Mouse (Mus musculus): ENCODE results near the gene Olfr281. TPM values are rescaled to one million over a fixed set of nuclear protein-coding genes. Genes with fewer than 3 reads are reported as not detected.
"Not testable (repeated sequence)": the region's sequence is repeated elsewhere in the genome, so short reads cannot be mapped to it uniquely, and the experiment has no call there.

Olfr281 gene
- polyA plus RNA-seq, 1 experiment from 2014 or later, result not detected

DNA sequence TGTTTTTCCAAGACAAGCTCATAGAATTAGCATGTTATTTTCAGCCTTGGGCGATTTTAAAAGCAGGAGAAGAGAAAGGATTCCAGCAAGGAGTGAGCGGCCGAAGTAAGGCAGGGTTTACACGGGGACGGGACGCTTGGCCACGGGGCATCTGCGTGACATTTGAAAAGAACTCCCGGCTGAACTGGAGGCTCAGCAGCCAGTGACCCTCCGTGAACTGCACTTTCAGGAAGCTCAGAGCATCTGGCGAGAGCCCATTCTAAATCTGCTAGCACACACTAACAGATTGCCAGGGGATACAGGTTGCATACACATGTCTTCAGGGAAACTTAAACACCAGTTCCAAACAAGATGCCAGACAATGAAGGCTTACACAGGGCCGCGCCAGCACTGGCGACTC, 28.1 kb upstream of the Olfr281 start:
- no peaks in the 10 kb centered on the region for H3K36me3 ChIP-seq (ENCODE audit: control insufficient read depth, insufficient read depth)
- no peak overlapping the region for H3K27ac ChIP-seq (ENCODE audit: low read length)
- H3K4me2 ChIP-seq (ENCODE audit: low read depth, low read length), result no peak overlapping the region
- ATAC-seq (replicated peaks; ENCODE audit: extremely low read depth, insufficient read depth, low FRiP score), result no peak
- no peak overlapping the region for H3K9ac ChIP-seq (ENCODE audit: low read length)
- no peaks in the 10 kb centered on the region; the same call in 1 of the 2 replicates for H3K27me3 ChIP-seq (ENCODE audit: control insufficient read depth, insufficient read depth, low read length)
- no peak overlapping the region for H3K4me3 ChIP-seq (ENCODE audit: low read length)
- H3K9me3 ChIP-seq (replicated peaks; ENCODE audit: control insufficient read depth, low read length), result no peaks in the 10 kb centered on the region
- 68% methylated on average over 14 of the region's 14 CpGs for WGBS
- no peaks in the 10 kb centered on the region for H3K4me1 ChIP-seq (ENCODE audit: control insufficient read depth, insufficient read depth, low read length)

GRCm38 (mm10) chr15:98424753-98425152, 27.6 kb upstream of the Olfr281 start:
- Histone ChIP-seq H3K27ac (ENCODE audit: low read length) (no peak overlapping the region), H3K9me3 (replicated peaks; ENCODE audit: control insufficient read depth, low read length) (no peaks in the 10 kb centered on the region), H3K4me1 (ENCODE audit: control insufficient read depth, insufficient read depth, low read length) (no peaks in the 10 kb centered on the region), H3K36me3 (ENCODE audit: control insufficient read depth, insufficient read depth) (no peaks in the 10 kb centered on the region), H3K4me2 (ENCODE audit: low read depth, low read length) (no peak overlapping the region), H3K27me3 (ENCODE audit: control insufficient read depth, insufficient read depth, low read length) (no peaks in the 10 kb centered on the region; the same call in 1 of the 2 replicates), H3K9ac (ENCODE audit: low read length) (no peak overlapping the region), H3K4me3 (ENCODE audit: low read length) (no peak overlapping the region)
- WGBS, result 61% methylated on average over 6 of the region's 6 CpGs
- ATAC-seq (replicated peaks; ENCODE audit: extremely low read depth, insufficient read depth, low FRiP score), result no peak

- Histone ChIP-seq H3K4me2 (ENCODE audit: low read depth, low read length) (no peak overlapping the region), H3K4me3 (ENCODE audit: low read length) (no peak overlapping the region), H3K36me3 (ENCODE audit: control insufficient read depth, insufficient read depth) (no peaks in the 10 kb centered on the region), H3K27me3 (ENCODE audit: control insufficient read depth, insufficient read depth, low read length) (no peaks in the 10 kb centered on the region; the same call in 1 of the 2 replicates), H3K9me3 (replicated peaks; ENCODE audit: control insufficient read depth, low read length) (no peaks in the 10 kb centered on the region), H3K27ac (ENCODE audit: low read length) (no peak overlapping the region), H3K4me1 (ENCODE audit: control insufficient read depth, insufficient read depth, low read length) (no peaks in the 10 kb centered on the region), H3K9ac (ENCODE audit: low read length) (no peak overlapping the region)
- WGBS, result 84% methylated on average over 7 of the region's 7 CpGs
- no peak for ATAC-seq (replicated peaks; ENCODE audit: extremely low read depth, insufficient read depth, low FRiP score)
Measured at GRCm38 (mm10) chr15:98425188-98425587, 27.2 kb upstream of the Olfr281 start.

DNA sequence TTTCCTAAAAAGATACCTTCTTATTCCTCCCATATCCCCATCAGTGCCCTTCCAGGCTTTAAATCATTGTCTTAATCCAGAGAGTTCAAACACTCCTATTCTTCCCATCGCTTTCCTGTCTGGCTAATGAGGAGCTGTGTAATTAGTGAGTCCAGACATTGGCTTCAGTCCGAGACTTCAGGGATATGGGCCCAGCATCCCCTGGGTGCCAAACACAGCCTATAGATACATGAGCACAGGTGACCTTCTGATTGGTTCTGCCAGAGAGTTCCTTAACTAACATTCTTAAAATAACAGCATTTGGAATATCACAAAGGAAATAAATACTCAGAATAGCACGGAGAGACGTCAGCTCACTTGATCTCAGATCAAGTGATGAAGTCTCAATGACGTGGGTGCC, 21.5 kb upstream of the Olfr281 start, which contains the start of gene Olfr282:
Gene Olfr282, plus strand, starts transcription at position 301 of the 400 bp plus-strand sequence.
- H3K4me1 ChIP-seq (ENCODE audit: control insufficient read depth, insufficient read depth, low read length); H3K27me3 ChIP-seq (ENCODE audit: control insufficient read depth, insufficient read depth, low read length); ATAC-seq (replicated peaks; ENCODE audit: extremely low read depth, insufficient read depth, low FRiP score); H3K4me2 ChIP-seq (ENCODE audit: low read depth, low read length); H3K36me3 ChIP-seq (ENCODE audit: control insufficient read depth, insufficient read depth); H3K4me3 ChIP-seq (ENCODE audit: low read length); H3K27ac ChIP-seq (ENCODE audit: low read length); H3K9ac ChIP-seq (ENCODE audit: low read length); H3K9me3 ChIP-seq (replicated peaks; ENCODE audit: control insufficient read depth, low read length): not testable (repeated sequence)
- 61% methylated on average over 5 of the region's 5 CpGs for WGBS

DNA sequence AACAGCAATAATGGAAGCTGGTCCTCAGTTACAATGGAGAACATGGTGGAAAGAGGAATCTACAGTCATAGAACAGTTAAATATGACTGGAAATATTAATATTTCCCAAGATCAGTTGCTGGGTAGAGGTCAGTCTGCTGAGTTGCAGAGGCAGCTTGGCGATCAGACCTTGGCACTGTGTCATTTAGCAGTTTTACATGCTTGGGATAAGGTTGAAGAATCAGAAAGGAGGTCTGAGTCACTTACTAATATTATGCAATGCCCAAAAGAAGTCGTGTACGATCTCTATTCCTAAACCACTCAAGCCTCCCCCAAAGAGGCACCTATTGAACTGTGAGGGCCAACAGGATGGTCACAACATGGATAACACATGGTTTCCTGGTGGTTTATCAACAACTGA, 7.8 kb upstream of the Olfr281 start:
- no peak overlapping the region for H3K27ac ChIP-seq (ENCODE audit: low read length)

GRCm38 (mm10) chr15:98448521-98448920, 3.9 kb upstream of the Olfr281 start:
- no peaks in the 10 kb centered on the region for H3K4me1 ChIP-seq (ENCODE audit: control insufficient read depth, insufficient read depth, low read length)
- 65% methylated on average over 4 of the region's 4 CpGs for WGBS
- no peak overlapping the region for H3K9ac ChIP-seq (ENCODE audit: low read length)
- no peaks in the 10 kb centered on the region for H3K36me3 ChIP-seq (ENCODE audit: control insufficient read depth, insufficient read depth)
- H3K27ac ChIP-seq (ENCODE audit: low read length), result no peak overlapping the region
- no peak overlapping the region for H3K4me2 ChIP-seq (ENCODE audit: low read depth, low read length)
- ATAC-seq (replicated peaks; ENCODE audit: extremely low read depth, insufficient read depth, low FRiP score), result no peak
- no peaks in the 10 kb centered on the region for H3K27me3 ChIP-seq (ENCODE audit: control insufficient read depth, insufficient read depth, low read length)
- no peak overlapping the region for H3K4me3 ChIP-seq (ENCODE audit: low read length)
- peaks cover 3% of the 10 kb centered on the region; the same call in 1 of the 2 replicates for H3K9me3 ChIP-seq (replicated peaks; ENCODE audit: control insufficient read depth, low read length)

More for the DNA sequence above, 7.8 kb upstream of the Olfr281 start:
- ATAC-seq (replicated peaks; ENCODE audit: extremely low read depth, insufficient read depth, low FRiP score), result no peak
- Histone ChIP-seq H3K4me1 (ENCODE audit: control insufficient read depth, insufficient read depth, low read length) (no peaks in the 10 kb centered on the region), H3K9ac (ENCODE audit: low read length) (no peak overlapping the region), H3K4me2 (ENCODE audit: low read depth, low read length) (no peak overlapping the region), H3K9me3 (replicated peaks; ENCODE audit: control insufficient read depth, low read length) (peaks cover 3% of the 10 kb centered on the region; the same call in 1 of the 2 replicates), H3K27me3 (ENCODE audit: control insufficient read depth, insufficient read depth, low read length) (no peaks in the 10 kb centered on the region), H3K36me3 (ENCODE audit: control insufficient read depth, insufficient read depth) (no peaks in the 10 kb centered on the region), H3K4me3 (ENCODE audit: low read length) (no peak overlapping the region)
- WGBS, result 78% methylated on average over 3 of the region's 3 CpGs

GRCm38 (mm10) chr15:98469596-98469995, 17.2 kb downstream of the Olfr281 start, which contains the start of gene OR5BS1P:
OR5BS1P (plus strand) TSS chr15:98469896.
- no peak for ATAC-seq (replicated peaks; ENCODE audit: extremely low read depth, insufficient read depth, low FRiP score)
- Histone ChIP-seq H3K9ac (ENCODE audit: low read length) (no peak within 1 kb of the TSS), H3K27ac (ENCODE audit: low read length) (no peak within 1 kb of the TSS), H3K4me1 (ENCODE audit: control insufficient read depth, insufficient read depth, low read length) (no peaks in the 10 kb centered on the region), H3K4me2 (ENCODE audit: low read depth, low read length) (no peak within 1 kb of the TSS), H3K4me3 (ENCODE audit: low read length) (no peak within 1 kb of the TSS), H3K27me3 (ENCODE audit: control insufficient read depth, insufficient read depth, low read length) (peaks cover 5% of the 10 kb centered on the region; the same call in 1 of the 2 replicates), H3K36me3 (ENCODE audit: control insufficient read depth, insufficient read depth) (no peaks in the 10 kb centered on the region), H3K9me3 (replicated peaks; ENCODE audit: control insufficient read depth, low read length) (0 out of 2 replicates have a peak, but pooled peaks cover 3% of the 10 kb centered on the region)
- 85% methylated on average over 4 of the region's 4 CpGs for WGBS

- no peak overlapping the region for H3K9ac ChIP-seq (ENCODE audit: low read length)
- H3K27me3 ChIP-seq (ENCODE audit: control insufficient read depth, insufficient read depth, low read length), result peaks cover 5% of the 10 kb centered on the region; the same call in 1 of the 2 replicates
- H3K4me3 ChIP-seq (ENCODE audit: low read length), result no peak overlapping the region
- H3K4me2 ChIP-seq (ENCODE audit: low read depth, low read length), result no peak overlapping the region
- H3K27ac ChIP-seq (ENCODE audit: low read length), result no peak overlapping the region
- no peaks in the 10 kb centered on the region for H3K4me1 ChIP-seq (ENCODE audit: control insufficient read depth, insufficient read depth, low read length)
- H3K9me3 ChIP-seq (replicated peaks; ENCODE audit: control insufficient read depth, low read length), result 0 out of 2 replicates have a peak, but pooled peaks cover 3% of the 10 kb centered on the region
- H3K36me3 ChIP-seq (ENCODE audit: control insufficient read depth, insufficient read depth), result no peaks in the 10 kb centered on the region
- no peak for ATAC-seq (replicated peaks; ENCODE audit: extremely low read depth, insufficient read depth, low FRiP score)
- 87% methylated on average over 13 of the region's 13 CpGs for WGBS
Measured at GRCm38 (mm10) chr15:98471539-98471938, 19.2 kb downstream of the Olfr281 start.

DNA sequence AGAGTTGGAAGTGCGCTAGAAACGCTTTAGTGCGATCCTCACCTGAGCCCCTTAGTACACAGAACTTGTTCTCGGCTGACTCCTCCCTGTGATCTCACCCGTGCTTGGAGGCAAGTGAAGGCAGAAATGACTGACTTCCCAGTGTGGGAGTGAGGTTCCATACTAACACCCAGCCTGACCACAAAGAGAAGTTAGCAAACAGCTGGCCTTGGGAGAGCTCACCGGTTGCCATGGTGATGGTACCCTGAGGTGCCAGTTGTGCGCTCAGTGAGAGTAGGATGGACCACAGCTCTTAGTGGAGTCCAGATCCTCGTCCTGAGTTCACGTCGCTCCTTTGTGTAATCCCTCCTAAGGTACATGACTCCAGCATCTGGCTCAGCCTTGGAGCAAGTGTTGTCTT, 22.6 kb downstream of the Olfr281 start:
- WGBS, result 72% methylated on average over 10 of the region's 10 CpGs
- no peaks in the 10 kb centered on the region for H3K36me3 ChIP-seq (ENCODE audit: control insufficient read depth, insufficient read depth)
- H3K4me3 ChIP-seq (ENCODE audit: low read length), result no peak overlapping the region
- H3K27ac ChIP-seq (ENCODE audit: low read length), result no peak overlapping the region
- H3K9me3 ChIP-seq (replicated peaks; ENCODE audit: control insufficient read depth, low read length), result no peaks in the 10 kb centered on the region
- ATAC-seq (replicated peaks; ENCODE audit: extremely low read depth, insufficient read depth, low FRiP score), result no peak
- no peak overlapping the region for H3K4me2 ChIP-seq (ENCODE audit: low read depth, low read length)
- H3K27me3 ChIP-seq (ENCODE audit: control insufficient read depth, insufficient read depth, low read length), result peaks cover 5% of the 10 kb centered on the region
- H3K4me1 ChIP-seq (ENCODE audit: control insufficient read depth, insufficient read depth, low read length), result no peaks in the 10 kb centered on the region
- no peak overlapping the region for H3K9ac ChIP-seq (ENCODE audit: low read length)
